Mouse (Mus musculus) myocyte (in vitro differentiated cells): ENCODE results near the gene Dach1. TPM values are rescaled to one million over a fixed set of nuclear protein-coding genes. Genes with fewer than 3 reads are reported as not detected.

ENCODE experiments used
- H3K27me3 ChIP-seq: one replicate; pipeline ENCODE4 v1.6.1; 2011; ENCODE audit not compliant: control insufficient read depth, insufficient read depth, insufficient read length
- H3K36me3 ChIP-seq: one replicate; pipeline ENCODE4 v1.6.1; 2011; ENCODE audit not compliant: control insufficient read depth, insufficient read depth
- H3K4me2 ChIP-seq: one replicate; pipeline ENCODE4 v1.6.1; 2011; ENCODE audit warnings: low read depth, control low read depth
- H3K4me3 ChIP-seq: one replicate; pipeline ENCODE4 v1.5.1; 2011; ENCODE audit warnings: mild to moderate bottlenecking, control low read depth, moderate library complexity
- H3K79me2 ChIP-seq: one replicate; pipeline ENCODE4 v1.6.1; 2011; ENCODE audit not compliant: control insufficient read depth, insufficient read depth
- H3ac ChIP-seq: one replicate; pipeline ENCODE4 v1.6.1; 2011; ENCODE audit not compliant: control insufficient read depth, insufficient read length
- CEBPB ChIP-seq: IDR thresholded peaks from 2 replicates; pipeline ENCODE4 v1.6.1; 2011; ENCODE audit warnings: mild to moderate bottlenecking, moderate library complexity; ENCODE audit not compliant: poor library complexity, insufficient read depth, severe bottlenecking
- E2F4 ChIP-seq: IDR thresholded peaks from one replicate; pipeline ENCODE4 v1.6.1; 2011; ENCODE audit warnings: mild to moderate bottlenecking, control low read depth, moderate library complexity; ENCODE audit not compliant: insufficient read depth
- MAX ChIP-seq: IDR thresholded peaks from one replicate; pipeline ENCODE4 v1.6.1; 2011; ENCODE audit warnings: low read depth, mild to moderate bottlenecking, control low read depth
- MYOD1 ChIP-seq, 3 experiments: IDR thresholded peaks; one replicate each; pipeline ENCODE4 v1.6.1; 2011; ENCODE audit warnings: control low read depth in 2 of 3, low read depth in 2 of 3, mild to moderate bottlenecking in 2 of 3, moderate library complexity in 1 of 3; ENCODE audit not compliant: insufficient read length in 2 of 3, control insufficient read depth in 1 of 3
- MYOG ChIP-seq, 3 experiments: IDR thresholded peaks; one replicate each; pipeline ENCODE4 v1.6.1; 2011; ENCODE audit warnings: control low read depth in 2 of 3, low read depth in 2 of 3, mild to moderate bottlenecking in 2 of 3; ENCODE audit not compliant: insufficient read length in 2 of 3, control insufficient read depth in 1 of 3, insufficient read depth in 1 of 3
- POLR2A ChIP-seq: IDR thresholded peaks from one replicate; pipeline ENCODE4 v1.6.1; 2011; ENCODE audit warnings: low read depth, mild to moderate bottlenecking, control low read depth, moderate library complexity; ENCODE audit not compliant: insufficient read length
- POLR2AphosphoS2 ChIP-seq: IDR thresholded peaks from one replicate; pipeline ENCODE4 v1.6.1; 2011; ENCODE audit warnings: low read depth, control low read depth; ENCODE audit not compliant: insufficient read length
- REST ChIP-seq: IDR thresholded peaks from one replicate; pipeline ENCODE4 v1.6.1; 2011; ENCODE audit warnings: mild to moderate bottlenecking, control low read depth, moderate library complexity; ENCODE audit not compliant: insufficient read depth, insufficient read length
- SRF ChIP-seq: IDR thresholded peaks from one replicate; pipeline ENCODE4 v1.6.1; 2011; ENCODE audit warnings: low read depth; ENCODE audit not compliant: control insufficient read depth, insufficient read length
- TCF12 ChIP-seq: IDR thresholded peaks from one replicate; pipeline ENCODE4 v1.6.1; 2011; ENCODE audit warnings: mild to moderate bottlenecking, control low read depth; ENCODE audit not compliant: poor library complexity, insufficient read depth, severe bottlenecking
- TCF3 ChIP-seq: IDR thresholded peaks from one replicate; pipeline ENCODE4 v1.6.1; 2011; ENCODE audit warnings: low read depth, control low read depth; ENCODE audit not compliant: insufficient read length
- USF1 ChIP-seq: IDR thresholded peaks from one replicate; pipeline ENCODE4 v1.6.1; 2011; ENCODE audit warnings: low read depth, mild to moderate bottlenecking, control low read depth, moderate library complexity
- polyA plus RNA-seq: library from polyadenylated mRNA; unstranded; fragments of >200 nt; fragmentation: generic; extraction: Trizol; gene quantifications from one replicate; pipeline ENCODE4 v1.2.1, GENCODE M21; 2012; ENCODE audit warnings: missing spikeins

Gene Dach1
- polyA plus RNA-seq, 1 experiment: not detected

GRCm38 (mm10) chr14:97855345-97855744 is 314.2 kb downstream of the Dach1 start:
- Histone ChIP-seq H3K79me2 (no peaks in the 10 kb centered on the region), H3K4me2 (no peak overlapping the region), H3K27me3 (no peaks in the 10 kb centered on the region), H3ac (no peak overlapping the region), H3K36me3 (no peaks in the 10 kb centered on the region), H3K4me3 (no peak overlapping the region)
- TF ChIP-seq MYOG (IDR thresholded peaks at IDR 0.05; ENCODE audit: control insufficient read depth in 1 of 3, insufficient read depth in 1 of 3, insufficient read length in 2 of 3, low read depth in 2 of 3): no peak
- TF ChIP-seq SRF: no peak
- no peak for TF ChIP-seq POLR2A
- no peak for TF ChIP-seq MYOD1 (IDR thresholded peaks at IDR 0.05; ENCODE audit: control insufficient read depth in 1 of 3, insufficient read length in 2 of 3, low read depth in 2 of 3)
- TF ChIP-seq TCF12: no peak
- TF ChIP-seq POLR2AphosphoS2: no peak
- TF ChIP-seq TCF3: no peak
- no peak for TF ChIP-seq REST
- TF ChIP-seq USF1: no peak
- TF ChIP-seq E2F4: no peak
- TF ChIP-seq MAX: no peak
- TF ChIP-seq CEBPB: no peak

DNA sequence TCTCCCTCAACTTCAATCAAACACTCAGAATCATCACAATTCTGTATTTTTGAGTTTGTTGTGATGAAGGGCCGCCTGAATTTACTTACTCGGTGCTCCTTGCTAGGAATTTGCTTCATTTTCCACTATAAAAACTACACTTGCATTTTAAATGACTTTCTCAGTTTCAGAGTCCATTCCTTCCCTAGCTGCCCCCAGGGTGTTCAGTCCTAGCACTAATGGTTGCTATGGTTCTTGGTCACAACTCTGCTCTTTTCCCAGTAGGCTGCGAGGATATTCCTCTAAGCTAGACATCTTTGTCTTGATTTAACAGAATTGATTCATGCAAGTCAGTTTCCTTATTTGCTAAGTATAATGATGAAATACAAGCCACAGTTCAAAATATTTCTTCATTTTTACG is 319.1 kb downstream of the Dach1 start:
- H3K4me2 ChIP-seq: no peak overlapping the region
- TF ChIP-seq USF1: no peak
- no peaks in the 10 kb centered on the region for H3K79me2 ChIP-seq
- H3ac ChIP-seq: no peak overlapping the region
- H3K36me3 ChIP-seq: no peaks in the 10 kb centered on the region
- no peaks in the 10 kb centered on the region for H3K27me3 ChIP-seq
- H3K4me3 ChIP-seq: no peak overlapping the region

- H3K36me3 ChIP-seq: no peaks in the 10 kb centered on the region
- no peaks in the 10 kb centered on the region for H3K27me3 ChIP-seq
- H3K4me3 ChIP-seq: no peak overlapping the region
- H3K4me2 ChIP-seq: no peak overlapping the region
- no peak overlapping the region for H3ac ChIP-seq
- no peaks in the 10 kb centered on the region for H3K79me2 ChIP-seq
- TF ChIP-seq TCF3 (no peak), REST (no peak), E2F4 (no peak), POLR2A (no peak), POLR2AphosphoS2 (no peak), MAX (no peak), MYOD1 (IDR thresholded peaks at IDR 0.05; ENCODE audit: control insufficient read depth in 1 of 3, insufficient read length in 2 of 3, low read depth in 2 of 3) (no peak)
Observed at GRCm38 (mm10) chr14:97847641-97848040, 321.9 kb downstream of the Dach1 start.

GRCm38 (mm10) chr14:97839275-97839674 is 330.3 kb downstream of the Dach1 start:
- H3K4me2 ChIP-seq: no peak overlapping the region
- H3K36me3 ChIP-seq: no peaks in the 10 kb centered on the region
- no peaks in the 10 kb centered on the region for H3K27me3 ChIP-seq
- H3K79me2 ChIP-seq: no peaks in the 10 kb centered on the region
- no peak overlapping the region for H3K4me3 ChIP-seq
- H3ac ChIP-seq: no peak overlapping the region
- TF ChIP-seq POLR2AphosphoS2 (no peak), TCF12 (no peak), MAX (no peak)

GRCm38 (mm10) chr14:97829865-97830264 is 339.7 kb downstream of the Dach1 start:
- no peak overlapping the region for H3K4me2 ChIP-seq
- no peak for TF ChIP-seq E2F4
- H3K36me3 ChIP-seq: no peaks in the 10 kb centered on the region
- no peaks in the 10 kb centered on the region for H3K79me2 ChIP-seq
- no peaks in the 10 kb centered on the region for H3K27me3 ChIP-seq
- H3K4me3 ChIP-seq: no peak overlapping the region
- no peak overlapping the region for H3ac ChIP-seq

DNA sequence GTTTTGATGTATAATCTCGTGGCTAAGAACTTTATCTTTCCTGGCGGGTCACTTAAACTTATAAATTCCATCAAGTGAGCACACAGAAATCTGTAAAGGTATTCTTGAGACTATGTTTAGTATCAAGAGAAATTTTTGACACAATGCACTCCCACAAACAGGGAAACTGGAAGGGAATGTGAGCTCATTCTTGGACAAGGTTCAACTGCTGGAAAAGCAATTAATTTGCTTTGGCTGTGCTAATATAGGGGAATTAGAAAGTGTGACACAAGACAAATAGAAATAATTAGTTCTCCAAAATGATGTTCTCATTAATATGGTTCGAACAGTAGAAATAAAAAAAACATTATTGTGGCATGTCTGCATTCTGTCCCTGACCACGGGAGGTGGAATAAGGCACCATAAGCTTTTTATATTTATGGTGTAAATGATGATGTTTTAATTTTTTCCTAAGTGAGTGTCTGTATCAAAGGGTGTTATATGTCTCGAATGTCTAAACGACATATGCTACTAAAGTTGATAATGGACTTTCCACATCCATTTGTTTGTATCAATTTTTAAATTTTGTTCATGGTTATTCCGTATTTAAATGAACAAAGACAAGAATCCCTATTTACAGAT is 354.9 kb downstream of the Dach1 start:
- no peak overlapping the region for H3K4me2 ChIP-seq
- no peak for TF ChIP-seq E2F4
- TF ChIP-seq TCF12: no peak
- TF ChIP-seq TCF3: no peak
- no peak for TF ChIP-seq MYOD1 (IDR thresholded peaks at IDR 0.05; ENCODE audit: control insufficient read depth in 1 of 3, insufficient read length in 2 of 3, low read depth in 2 of 3)
- TF ChIP-seq POLR2AphosphoS2: no peak
- TF ChIP-seq SRF: no peak
- TF ChIP-seq USF1: no peak
- no peak for TF ChIP-seq MAX
- TF ChIP-seq MYOG (IDR thresholded peaks at IDR 0.05; ENCODE audit: control insufficient read depth in 1 of 3, insufficient read depth in 1 of 3, insufficient read length in 2 of 3, low read depth in 2 of 3): no peak
- no peak for TF ChIP-seq POLR2A
- TF ChIP-seq REST: no peak
- no peak for TF ChIP-seq CEBPB
- no peaks in the 10 kb centered on the region for H3K36me3 ChIP-seq
- H3ac ChIP-seq: no peak overlapping the region
- no peak overlapping the region for H3K4me3 ChIP-seq
- no peaks in the 10 kb centered on the region for H3K27me3 ChIP-seq
- no peaks in the 10 kb centered on the region for H3K79me2 ChIP-seq
